ENCODE assay signal across 8 mouse cellular contexts in genomic region chr14:68923054-68923453, GRCm38 (mm10).
DNase-seq lines count a peak whose midpoint lies in the region; ATAC-seq and TF ChIP-seq lines count a peak whose summit lies in the region.

No protein-coding gene starts in this region.

- H3K4me3 ChIP-seq in kidney, adult 2 months (ENCODE audit: insufficient read depth, low read depth, low read length), result no peak overlapping the region
- no peak overlapping the region for H3K4me3 ChIP-seq in hindbrain, embryonic 12.5 days
- no peak overlapping the region for H3K4me3 ChIP-seq in stomach, embryonic 15.5 days (replicated peaks)

- no peaks in the 10 kb centered on the region for H3K36me3 ChIP-seq in kidney, adult 2 months (ENCODE audit: control insufficient read depth, insufficient read depth, low read length)
- H3K36me3 ChIP-seq in hindbrain, embryonic 12.5 days, result no peaks in the 10 kb centered on the region
- no peaks in the 10 kb centered on the region for H3K36me3 ChIP-seq in stomach, embryonic 15.5 days

- no peak for TF ChIP-seq CTCF in kidney, adult 2 months (conservative IDR thresholded peaks at IDR 0.05; ENCODE audit: insufficient read depth, insufficient read length, low read depth, low read length)

- WGBS in kidney, adult 2 months, result 5% methylated on average over 2 of the region's 2 CpGs
- WGBS in hindbrain, embryonic 12.5 days, result 11% methylated on average over 2 of the region's 2 CpGs
- 13% methylated on average over 2 of the region's 2 CpGs for WGBS in stomach, embryonic 15.5 days

- H3K4me1 ChIP-seq in kidney, adult 2 months (ENCODE audit: control insufficient read depth, insufficient read depth, low read length), result no peaks in the 10 kb centered on the region
- peaks cover 12% of the 10 kb centered on the region for H3K4me1 ChIP-seq in hindbrain, embryonic 12.5 days
- H3K4me1 ChIP-seq in stomach, embryonic 15.5 days, result no peaks in the 10 kb centered on the region

- H3K9ac ChIP-seq in hindbrain, embryonic 12.5 days, result no peak overlapping the region
- no peak overlapping the region for H3K9ac ChIP-seq in stomach, embryonic 15.5 days

- DNase-seq in kidney, adult 11 months, result peak; percentile 5
- no peak for DNase-seq in kidney, adult 2 months
- DNase-seq in left cerebral cortex, postnatal 10 days (ENCODE audit: extremely low spot score in 1 of 2, low spot score in 2 of 2), result peak; percentile 45 to 70
- DNase-seq in lung, postnatal 36 days, result no peak
- no peak for DNase-seq in gastrocnemius, postnatal 36 days

- H3K27ac ChIP-seq in kidney, adult 2 months (ENCODE audit: insufficient read depth, low read depth, low read length), result no peak overlapping the region
- H3K27ac ChIP-seq in hindbrain, embryonic 12.5 days, result peak overlapping the region; percentile 17; the same call in 1 of the 2 replicates
- H3K27ac ChIP-seq in stomach, embryonic 15.5 days, result no peak overlapping the region

- H3K9me3 ChIP-seq in hindbrain, embryonic 12.5 days (replicated peaks), result no peaks in the 10 kb centered on the region
- no peaks in the 10 kb centered on the region for H3K9me3 ChIP-seq in stomach, embryonic 15.5 days

- TF ChIP-seq POLR2A in kidney, adult 2 months (IDR thresholded peaks at IDR 0.05; ENCODE audit: low read depth, low read length), result no peak

- no peaks in the 10 kb centered on the region for H3K27me3 ChIP-seq in kidney, adult 2 months (replicated peaks; ENCODE audit: control insufficient read depth, insufficient read depth, low read length)
- H3K27me3 ChIP-seq in hindbrain, embryonic 12.5 days, result no peaks in the 10 kb centered on the region
- H3K27me3 ChIP-seq in stomach, embryonic 15.5 days (replicated peaks), result no peaks in the 10 kb centered on the region

- no peak overlapping the region for H3K4me2 ChIP-seq in hindbrain, embryonic 12.5 days (replicated peaks)
- H3K4me2 ChIP-seq in stomach, embryonic 15.5 days, result no peak overlapping the region

- intact Hi-C loops in left cerebral cortex, postnatal 10 days (cut with DNase I), result no loop called here
- intact Hi-C loops in gastrocnemius, postnatal 36 days (cut with DNase I), result no loop called here

- ATAC-seq in common myeloid progenitor, adult 5-6 weeks (replicated peaks; ENCODE audit: low read depth, poor library complexity, severe bottlenecking), result peak; percentile 42; the same call in 1 of the 2 replicates
- ATAC-seq in hindbrain, embryonic 12.5 days (ENCODE audit: low FRiP score), result peak; percentile 81
- peak; percentile 53; the same call in 1 of the 2 replicates for ATAC-seq in stomach, embryonic 15.5 days (ENCODE audit: insufficient read depth, low FRiP score, low read depth)

Comparison
In these comparisons a context has a peak if more than half of its experiments do, and no peak if none do; other contexts are left out.
1. DNase-seq: peak in kidney, adult 11 months (single experiment) and left cerebral cortex, postnatal 10 days (2 of 2); none in kidney, adult 2 months (single experiment), lung, postnatal 36 days (single experiment) and gastrocnemius, postnatal 36 days (0 of 2).
2. Peak in every context shown above with its lines, with median percentiles within 50 percentile points of each other: ATAC-seq.